16 mouse cellular contexts compared by ENCODE assay signal in the genomic region with DNA sequence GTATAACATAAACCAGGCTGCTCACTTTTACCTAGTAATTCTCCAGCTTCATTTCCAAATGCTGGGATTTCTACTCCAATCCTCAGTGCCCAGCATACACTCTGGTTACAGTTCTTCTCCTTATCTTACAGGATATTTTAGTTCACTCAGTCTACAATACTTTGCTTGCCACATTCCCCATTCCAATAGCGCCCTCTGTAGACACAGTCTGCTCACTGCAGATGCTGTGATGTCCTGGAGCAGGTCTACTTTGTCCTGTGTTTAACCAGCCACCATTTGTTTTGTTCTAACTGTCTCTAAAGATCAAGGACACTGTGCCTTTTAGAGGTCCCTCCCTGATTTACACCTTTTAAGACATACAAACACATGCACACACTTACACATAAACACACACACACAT. TPM values are rescaled to one million over a fixed set of nuclear protein-coding genes. Genes with fewer than 3 reads are reported as not detected.
A peak's percentile ranks its signal among the peaks of the same experiment; 100 is the strongest.
DNase-seq lines count a peak whose midpoint lies in the region; ATAC-seq and TF ChIP-seq lines count a peak whose summit lies in the region.
"Not testable (repeated sequence)": the region's sequence is repeated elsewhere in the genome, so short reads cannot be mapped to it uniquely, and the experiment has no call there.
"Had no signal": no experiment of that assay in that cellular context is flagged by ENCODE, and none has a peak within 500 bp of the region (broad histone marks: within the 10 kb centered on the region; RNA-seq: fewer than 3 reads in every experiment).

No protein-coding gene starts in this region.

- H3K4me2 ChIP-seq in hindbrain, postnatal 0 days (ENCODE audit: low read depth, low read length): not testable (repeated sequence)

- H3K36me3 ChIP-seq in hindbrain, postnatal 0 days (ENCODE audit: insufficient read depth, low read length): not testable (repeated sequence)

- not testable (repeated sequence) for H3K27me3 ChIP-seq in hindbrain, postnatal 0 days (ENCODE audit: insufficient read depth, low read length)

- TF ChIP-seq CTCF in hindbrain, postnatal 0 days (IDR thresholded peaks at IDR 0.05; ENCODE audit: low read depth): peak; percentile 60

- not testable (repeated sequence) for H3K9ac ChIP-seq in hindbrain, postnatal 0 days (replicated peaks; ENCODE audit: low read length)

- not testable (repeated sequence) for H3K4me3 ChIP-seq in hindbrain, postnatal 0 days (ENCODE audit: low read length)

- not testable (repeated sequence) for H3K9me3 ChIP-seq in hindbrain, postnatal 0 days (ENCODE audit: low read length)

- WGBS in hindbrain, postnatal 0 days: 0% methylated on average over 1 of the region's 1 CpGs

- ATAC-seq in hindbrain, postnatal 0 days: not testable (repeated sequence)

- DNase-seq in T-cell, adult 2 months (ENCODE audit: low spot score): peak; percentile 66
- DNase-seq in cerebellum, adult 9-10 months: peak; percentile 6
- DNase-seq in frontal cortex, postnatal 36 days (ENCODE audit: low spot score in 2 of 2): peak; percentile 6 to 17
- DNase-seq in hindbrain, postnatal 0 days (ENCODE audit: low spot score): peak; percentile 12
- DNase-seq in left cerebral cortex, adult 18-20 months (ENCODE audit: low spot score in 2 of 2): peak; percentile 25 to 27
- DNase-seq in lung, postnatal 36 days: peak; percentile 41
- DNase-seq in right cerebral cortex, postnatal 4 days: peak; percentile 14

- H3K4me1 ChIP-seq in hindbrain, postnatal 0 days (ENCODE audit: insufficient read depth, low read length): not testable (repeated sequence)

- H3K27ac ChIP-seq in hindbrain, postnatal 0 days: not testable (repeated sequence)

RNA-seq across cellular contexts. Expression of a gene that starts 36.3 kb away (rescaled TPM):
- total RNA-seq in hindbrain, postnatal 0 days (2014; rRNA removed): not detected in 2 replicates
- polyA plus RNA-seq in hindbrain, postnatal 0 days (2015; fragmentation: Nextera tagmentation; extraction: Ambion mirVana): not detected in 2 replicates
- not detected for total RNA-seq in left cerebral cortex, adult 18-20 months (2021)
- total RNA-seq: granulocyte monocyte progenitor cell, adult 5-6 weeks; MEL; monocyte, adult 5-6 weeks had no signal
- polyA plus RNA-seq: embryonic facial prominence, embryonic 13.5 days; forebrain, embryonic 14.5 days; hindbrain, embryonic 12.5 days; kidney, embryonic 16.5 days; limb, embryonic 10.5 days; lung, embryonic 16.5 days had no signal

Comparison
In these comparisons a context has a peak if more than half of its experiments do, and no peak if none do; other contexts are left out.
1. DNase-seq: peak in every context shown above with its lines; median percentile 66 in T-cell, adult 2 months; 41 in lung, postnatal 36 days; 26 in left cerebral cortex, adult 18-20 months; 14 in right cerebral cortex, postnatal 4 days; 12 in hindbrain, postnatal 0 days; 12 in frontal cortex, postnatal 36 days; 6 in cerebellum, adult 9-10 months.